8 mouse cellular contexts compared by ENCODE assay signal in genomic region chr9:75527368-75528059, GRCm38 (mm10). TPM values are rescaled to one million over a fixed set of nuclear protein-coding genes. Genes with fewer than 3 reads are reported as not detected.
DNase-seq lines count a peak whose midpoint lies in the region; ATAC-seq and TF ChIP-seq lines count a peak whose summit lies in the region.

No protein-coding gene starts in this region.

- H3K27me3 ChIP-seq in kidney, embryonic 16.5 days (ENCODE audit: insufficient read depth, low read length), result no peaks in the 10 kb centered on the region
- H3K27me3 ChIP-seq in kidney, embryonic 14.5 days (ENCODE audit: control insufficient read depth, insufficient read depth, low read length), result no peaks in the 10 kb centered on the region
- H3K27me3 ChIP-seq in heart, embryonic 10.5 days (ENCODE audit: insufficient read depth, poor library complexity, severe bottlenecking), result no peaks in the 10 kb centered on the region
- H3K27me3 ChIP-seq in liver, embryonic 13.5 days, result no peaks in the 10 kb centered on the region
- no peaks in the 10 kb centered on the region for H3K27me3 ChIP-seq in forebrain, postnatal 0 days (ENCODE audit: insufficient read depth, low read length)

- no peak overlapping the region for H3K27ac ChIP-seq in kidney, embryonic 16.5 days (ENCODE audit: low read length)
- no peak overlapping the region for H3K27ac ChIP-seq in kidney, embryonic 14.5 days (ENCODE audit: low read depth, low read length)
- peak overlapping the region; percentile 29; the same call in 1 of the 2 replicates for H3K27ac ChIP-seq in heart, embryonic 10.5 days
- H3K27ac ChIP-seq in liver, embryonic 13.5 days, result peak overlapping the region; percentile 47
- H3K27ac ChIP-seq in forebrain, postnatal 0 days (ENCODE audit: low read depth, low read length), result no peak overlapping the region

- 77% methylated on average over 13 of the region's 13 CpGs for WGBS in kidney, embryonic 16.5 days
- whole genome bisulfite sequencing in kidney, embryonic 14.5 days, result 83% methylated on average over 13 of the region's 13 CpGs
- 67% methylated on average over 13 of the region's 13 CpGs for WGBS in heart, embryonic 10.5 days
- 62% methylated on average over 13 of the region's 13 CpGs for WGBS in liver, embryonic 13.5 days (ENCODE audit: insufficient replicate concordance)
- 67% methylated on average over 13 of the region's 13 CpGs for WGBS in forebrain, postnatal 0 days

- ATAC-seq in kidney, embryonic 16.5 days (ENCODE audit: low FRiP score, low TSS enrichment), result 0 out of 2 replicates have a peak, but pooled peaks have one; percentile 27
- no peak for ATAC-seq in kidney, embryonic 14.5 days (ENCODE audit: low FRiP score, low TSS enrichment)
- peak; percentile 99 for ATAC-seq in liver, embryonic 13.5 days (ENCODE audit: low read depth)
- ATAC-seq in forebrain, postnatal 0 days, result no peak

- no peak overlapping the region for H3K9ac ChIP-seq in kidney, embryonic 16.5 days (replicated peaks; ENCODE audit: low read length)
- no peak overlapping the region for H3K9ac ChIP-seq in kidney, embryonic 14.5 days (ENCODE audit: low read depth, low read length)
- no peak overlapping the region for H3K9ac ChIP-seq in liver, embryonic 13.5 days
- no peak overlapping the region for H3K9ac ChIP-seq in forebrain, postnatal 0 days

- peaks cover 18% of the 10 kb centered on the region for H3K36me3 ChIP-seq in kidney, embryonic 16.5 days (ENCODE audit: insufficient read depth, low read length)
- H3K36me3 ChIP-seq in kidney, embryonic 14.5 days (ENCODE audit: control insufficient read depth, insufficient read depth, low read length), result peaks cover 15% of the 10 kb centered on the region; the same call in 1 of the 2 replicates
- H3K36me3 ChIP-seq in heart, embryonic 10.5 days, result peaks cover 14% of the 10 kb centered on the region
- peaks cover 19% of the 10 kb centered on the region for H3K36me3 ChIP-seq in liver, embryonic 13.5 days
- H3K36me3 ChIP-seq in forebrain, postnatal 0 days (ENCODE audit: insufficient read depth), result peaks cover 11% of the 10 kb centered on the region; the same call in 1 of the 2 replicates

- TF ChIP-seq CTCF in forebrain, postnatal 0 days (IDR thresholded peaks at IDR 0.05; ENCODE audit: low read depth), result no peak

- no peaks in the 10 kb centered on the region for H3K9me3 ChIP-seq in kidney, embryonic 16.5 days (ENCODE audit: low read length)
- no peaks in the 10 kb centered on the region for H3K9me3 ChIP-seq in kidney, embryonic 14.5 days (ENCODE audit: control insufficient read depth, low read length)
- H3K9me3 ChIP-seq in heart, embryonic 10.5 days, result no peaks in the 10 kb centered on the region
- H3K9me3 ChIP-seq in liver, embryonic 13.5 days (replicated peaks), result no peaks in the 10 kb centered on the region
- H3K9me3 ChIP-seq in forebrain, postnatal 0 days (ENCODE audit: low read length), result no peaks in the 10 kb centered on the region

- H3K4me1 ChIP-seq in kidney, embryonic 16.5 days (ENCODE audit: insufficient read depth, low read length), result no peaks in the 10 kb centered on the region
- H3K4me1 ChIP-seq in kidney, embryonic 14.5 days (ENCODE audit: control insufficient read depth, insufficient read depth, low read length), result no peaks in the 10 kb centered on the region
- no peaks in the 10 kb centered on the region for H3K4me1 ChIP-seq in heart, embryonic 10.5 days
- H3K4me1 ChIP-seq in liver, embryonic 13.5 days (replicated peaks), result peaks cover 9% of the 10 kb centered on the region
- no peaks in the 10 kb centered on the region; the same call in 1 of the 2 replicates for H3K4me1 ChIP-seq in forebrain, postnatal 0 days (ENCODE audit: insufficient read depth)

- peak; percentile 39 for DNase-seq in adipocyte (ENCODE audit: low spot score)
- peak; percentile 89 for DNase-seq in heart, embryonic 10.5 days (ENCODE audit: low spot score)
- DNase-seq in liver, embryonic 13.5 days, result peak; percentile 66
- no peak for DNase-seq in embryo, embryonic 11 days
- DNase-seq in forebrain, postnatal 0 days, result no peak
- DNase-seq in frontal cortex, postnatal 36 days (ENCODE audit: low spot score in 2 of 2), result no peak

- H3K4me3 ChIP-seq in kidney, embryonic 16.5 days (ENCODE audit: low read length), result no peak overlapping the region
- no peak overlapping the region for H3K4me3 ChIP-seq in kidney, embryonic 14.5 days (ENCODE audit: low read length)
- no peak overlapping the region for H3K4me3 ChIP-seq in heart, embryonic 10.5 days
- no peak overlapping the region for H3K4me3 ChIP-seq in liver, embryonic 13.5 days (replicated peaks)
- H3K4me3 ChIP-seq in forebrain, postnatal 0 days (ENCODE audit: low read depth, low read length), result no peak overlapping the region

- no peak overlapping the region for H3K4me2 ChIP-seq in kidney, embryonic 16.5 days (replicated peaks; ENCODE audit: low read depth, low read length)
- no peak overlapping the region for H3K4me2 ChIP-seq in kidney, embryonic 14.5 days (replicated peaks; ENCODE audit: low read depth, low read length)
- peak overlapping the region; percentile 28; the same call in 1 of the 2 replicates for H3K4me2 ChIP-seq in liver, embryonic 13.5 days
- no peak overlapping the region for H3K4me2 ChIP-seq in forebrain, postnatal 0 days (ENCODE audit: low read depth)

RNA-seq across cellular contexts. Expression of gene Tmod3, which starts 31.9 kb away (rescaled TPM):
- 157 and 167 TPM in 2 replicates for polyA plus RNA-seq in kidney, embryonic 16.5 days (2015; fragmentation: Nextera tagmentation; extraction: Ambion mirVana)
- 97.1 and 144 TPM in 2 replicates for polyA plus RNA-seq in kidney, embryonic 14.5 days (2014; fragmentation: Nextera tagmentation; extraction: Ambion mirVana)
- 73.4 and 90.5 TPM in 2 replicates for polyA plus RNA-seq in heart, embryonic 10.5 days (2016; fragmentation: Nextera tagmentation; extraction: Ambion mirVana)
- 28.9 and 38.5 TPM in 2 replicates for polyA plus RNA-seq in liver, embryonic 13.5 days (2015; fragmentation: Nextera tagmentation; extraction: Ambion mirVana)
- 50.3 and 55.1 TPM in 2 replicates for total RNA-seq in forebrain, postnatal 0 days (2014; rRNA removed)
- 74.0 and 78.6 TPM in 2 replicates for polyA plus RNA-seq in forebrain, postnatal 0 days (2015; fragmentation: Nextera tagmentation; extraction: Ambion mirVana)

Comparison
In these comparisons a context has a peak if more than half of its experiments do, and no peak if none do; other contexts are left out.
1. ATAC-seq: peak in kidney, embryonic 16.5 days (single experiment) and liver, embryonic 13.5 days (single experiment); none in kidney, embryonic 14.5 days (single experiment) and forebrain, postnatal 0 days (single experiment).
2. H3K27ac ChIP-seq: peak in heart, embryonic 10.5 days (single experiment) and liver, embryonic 13.5 days (single experiment); none in kidney, embryonic 16.5 days (single experiment), kidney, embryonic 14.5 days (single experiment) and forebrain, postnatal 0 days (single experiment).
3. DNase-seq: peak in adipocyte (single experiment), heart, embryonic 10.5 days (single experiment) and liver, embryonic 13.5 days (single experiment); none in embryo, embryonic 11 days (single experiment), forebrain, postnatal 0 days (single experiment) and frontal cortex, postnatal 36 days (0 of 2).